Mouse (Mus musculus): ENCODE measurements around the gene Slc25a3.

GRCm38 (mm10) chr10:91138317-91138716 is 14.5 kb upstream of the Slc25a3 start:
- TF ChIP-seq CTCF (IDR thresholded peaks at IDR 0.05; ENCODE audit: low read depth, low read length) (no peak), GATA2 (IDR thresholded peaks at IDR 0.05; ENCODE audit: borderline replicate concordance, low read depth, low read length) (no peak), TAL1 (conservative IDR thresholded peaks at IDR 0.05; ENCODE audit: low read depth, low read length) (no peak), GATA1 (IDR thresholded peaks at IDR 0.05; ENCODE audit: borderline replicate concordance, low read length) (no peak)

All from G1E (cell line).